ENCODE assay signal across 27 mouse cellular contexts in the genomic region with DNA sequence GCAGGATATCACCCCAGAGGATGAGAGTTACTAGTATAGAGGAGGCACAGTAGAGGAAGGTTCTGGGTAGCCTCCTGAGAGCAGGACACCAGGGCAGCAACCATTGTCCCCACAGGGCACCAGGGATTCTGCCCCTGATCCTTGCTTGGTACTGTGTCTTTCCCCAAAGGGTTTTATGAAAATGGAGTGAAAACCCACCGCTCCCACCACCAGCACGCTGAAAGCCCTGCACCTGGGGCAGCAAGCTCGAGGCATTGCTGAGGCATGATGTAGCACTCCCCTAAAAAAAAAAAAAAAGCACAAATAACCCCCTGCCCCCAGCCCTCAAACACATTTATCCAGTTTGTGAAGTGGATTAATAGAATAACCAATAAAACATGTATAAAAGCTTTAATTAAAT.
A peak's percentile ranks its signal among the peaks of the same experiment; 100 is the strongest.
DNase-seq lines count a peak whose midpoint lies in the region; ATAC-seq and TF ChIP-seq lines count a peak whose summit lies in the region.
"Had no signal": no experiment of that assay in that cellular context is flagged by ENCODE, and none has a peak within 500 bp of the region (broad histone marks: within the 10 kb centered on the region; RNA-seq: fewer than 3 reads in every experiment).

No protein-coding gene starts in this region.

- H3K4me3 ChIP-seq in heart, adult 2 months: no peak overlapping the region
- H3K4me3 ChIP-seq in embryonic facial prominence, embryonic 14.5 days (ENCODE audit: low read depth, low read length): no peak overlapping the region
- no peak overlapping the region for H3K4me3 ChIP-seq in limb, embryonic 12.5 days (replicated peaks)
- H3K4me3 ChIP-seq: forebrain, embryonic 13.5 days; heart, embryonic 12.5 days; hindbrain, embryonic 13.5 days; liver, embryonic 15.5 days; midbrain, embryonic 15.5 days had no signal

- no peaks in the 10 kb centered on the region for H3K4me1 ChIP-seq in heart, adult 2 months (ENCODE audit: control insufficient read depth, insufficient read depth, low read length)
- H3K4me1 ChIP-seq in embryonic facial prominence, embryonic 14.5 days (ENCODE audit: control insufficient read depth, insufficient read depth, low read length): 0 out of 2 replicates have a peak, but pooled peaks cover 4% of the 10 kb centered on the region
- peaks cover 16% of the 10 kb centered on the region for H3K4me1 ChIP-seq in limb, embryonic 12.5 days (replicated peaks)
- H3K4me1 ChIP-seq: heart, embryonic 12.5 days; liver, embryonic 15.5 days; midbrain, embryonic 15.5 days had no signal

- no peak for ATAC-seq in embryonic facial prominence, embryonic 14.5 days (ENCODE audit: low read depth)
- 0 out of 2 replicates have a peak, but pooled peaks have one; percentile 53 for ATAC-seq in limb, embryonic 12.5 days (ENCODE audit: insufficient number of reproducible peaks, insufficient read depth, low FRiP score, low TSS enrichment, low read depth)
- no peak for ATAC-seq in inflammation-experienced regulatory T-cells, adult 6 months
- ATAC-seq: CD4-positive, CD25-positive, alpha-beta regulatory T cell, adult 4 months; forebrain, embryonic 13.5 days; intestine, postnatal 0 days; midbrain, embryonic 15.5 days had no signal

- no peak for TF ChIP-seq EP300 in heart, adult 2 months (IDR thresholded peaks at IDR 0.05; ENCODE audit: insufficient read depth, low read depth, low read length)

- H3K9ac ChIP-seq in heart, adult 2 months (ENCODE audit: low read depth, low read length): no peak overlapping the region
- no peak overlapping the region for H3K9ac ChIP-seq in embryonic facial prominence, embryonic 14.5 days (ENCODE audit: low read depth, low read length)
- H3K9ac ChIP-seq in limb, embryonic 12.5 days (replicated peaks): no peak overlapping the region
- H3K9ac ChIP-seq: forebrain, embryonic 13.5 days; heart, embryonic 12.5 days; hindbrain, embryonic 13.5 days; liver, embryonic 15.5 days; lung, embryonic 14.5 days; midbrain, embryonic 15.5 days had no signal

- no peaks in the 10 kb centered on the region for H3K9me3 ChIP-seq in embryonic facial prominence, embryonic 14.5 days (ENCODE audit: control insufficient read depth, low read length)
- no peaks in the 10 kb centered on the region for H3K9me3 ChIP-seq in limb, embryonic 12.5 days
- H3K9me3 ChIP-seq: forebrain, embryonic 13.5 days; heart, embryonic 12.5 days; hindbrain, embryonic 13.5 days; liver, embryonic 15.5 days; midbrain, embryonic 15.5 days had no signal

- H3K36me3 ChIP-seq in heart, adult 2 months (ENCODE audit: control insufficient read depth, insufficient read depth, low read length): no peaks in the 10 kb centered on the region
- H3K36me3 ChIP-seq in embryonic facial prominence, embryonic 14.5 days (ENCODE audit: control insufficient read depth, insufficient read depth, low read length): no peaks in the 10 kb centered on the region
- no peaks in the 10 kb centered on the region for H3K36me3 ChIP-seq in limb, embryonic 12.5 days
- H3K36me3 ChIP-seq: heart, embryonic 12.5 days; hindbrain, embryonic 13.5 days; liver, embryonic 15.5 days; midbrain, embryonic 15.5 days had no signal

- H3K27ac ChIP-seq in heart, adult 2 months: no peak overlapping the region
- peak overlapping the region; percentile 34; the same call in 1 of the 2 replicates for H3K27ac ChIP-seq in embryonic facial prominence, embryonic 14.5 days (replicated peaks; ENCODE audit: low read depth, low read length)
- H3K27ac ChIP-seq in limb, embryonic 12.5 days: 0 out of 2 replicates have a peak overlapping the region, but pooled peaks have one; percentile 35
- H3K27ac ChIP-seq: forebrain, embryonic 13.5 days; hindbrain, embryonic 13.5 days; liver, embryonic 15.5 days; stomach, postnatal 0 days had no signal

- TF ChIP-seq POLR2A in heart, adult 2 months (IDR thresholded peaks at IDR 0.05; ENCODE audit: insufficient read depth, low read depth, low read length): no peak

- no peak for TF ChIP-seq CTCF in heart, adult 2 months (IDR thresholded peaks at IDR 0.05)

- peak; percentile 73 for DNase-seq in heart, adult 11 months
- no peak for DNase-seq in heart, adult 2 months
- peak; percentile 13 for DNase-seq in embryo, embryonic 11.5 days (ENCODE audit: low read depth, low spot score)
- no peak for DNase-seq in embryonic facial prominence, embryonic 14.5 days (ENCODE audit: low spot score)
- no peak for DNase-seq in gastrocnemius, postnatal 36 days
- no peak for DNase-seq in thymus, postnatal 4 days
- DNase-seq: adrenal gland, postnatal 25 days; cerebellum, adult 8-10 months; cerebellum, postnatal 25 days; gastrocnemius, postnatal 14 days; heart, adult 18-20 months; heart, postnatal 4 days; kidney, postnatal 14 days; lung, embryonic 14.5 days; lung, postnatal 14 days; spleen, adult 18-20 months; thymus, adult 18-20 months had no signal

- WGBS in heart, adult 2 months: 81% methylated on average over 3 of the region's 3 CpGs
- 43% methylated on average over 3 of the region's 3 CpGs for WGBS in embryonic facial prominence, embryonic 14.5 days
- 13% methylated on average over 3 of the region's 3 CpGs for WGBS in limb, embryonic 12.5 days

- no peaks in the 10 kb centered on the region for H3K79me2 ChIP-seq in heart, adult 2 months (replicated peaks; ENCODE audit: control insufficient read depth, insufficient read depth, low read length)

- intact Hi-C loops in heart, adult 2 months (cut with DNase I): no loop called here
- intact Hi-C loops in gastrocnemius, postnatal 36 days (cut with DNase I): no loop called here

- peak overlapping the region; percentile 32; the same call in 1 of the 2 replicates for H3K4me2 ChIP-seq in embryonic facial prominence, embryonic 14.5 days (ENCODE audit: low read depth, low read length)
- H3K4me2 ChIP-seq in limb, embryonic 12.5 days: peak overlapping the region; percentile 26; the same call in 1 of the 2 replicates
- H3K4me2 ChIP-seq: forebrain, embryonic 13.5 days; heart, embryonic 12.5 days; hindbrain, embryonic 13.5 days; liver, embryonic 15.5 days; lung, embryonic 14.5 days; midbrain, embryonic 15.5 days had no signal

- H3K27me3 ChIP-seq in heart, adult 2 months (ENCODE audit: control insufficient read depth, insufficient read depth, low read length): no peaks in the 10 kb centered on the region
- no peaks in the 10 kb centered on the region for H3K27me3 ChIP-seq in embryonic facial prominence, embryonic 14.5 days (replicated peaks; ENCODE audit: control insufficient read depth, insufficient read depth, low read length)
- H3K27me3 ChIP-seq in limb, embryonic 12.5 days: peaks cover 4% of the 10 kb centered on the region; the same call in 1 of the 2 replicates
- H3K27me3 ChIP-seq: forebrain, embryonic 13.5 days; heart, embryonic 12.5 days; hindbrain, embryonic 13.5 days; liver, embryonic 15.5 days; midbrain, embryonic 15.5 days had no signal

Comparison
In these comparisons a context has a peak if more than half of its experiments do, and no peak if none do; other contexts are left out.
1. DNase-seq: peak in heart, adult 11 months (single experiment) and embryo, embryonic 11.5 days (single experiment); none in heart, adult 2 months (0 of 2), embryonic facial prominence, embryonic 14.5 days (single experiment), gastrocnemius, postnatal 36 days (0 of 2) and thymus, postnatal 4 days (single experiment).